Mouse (Mus musculus) gastrocnemius, postnatal 4 days (tissue): ENCODE measurements around the gene Ccdc185. TPM values are rescaled to one million over a fixed set of nuclear protein-coding genes. Genes with fewer than 3 reads are reported as not detected.
A peak's percentile ranks its signal among the peaks of the same experiment; 100 is the strongest.

ENCODE experiments used
- DNase-seq, 2 experiments: peaks; one replicate each; pipeline ENCODE4 v3.0.0; 2021 to 2022; ENCODE audit warnings: low spot score in 2 of 2, mixed read lengths in 2 of 2
- long read RNA-seq, 2 experiments: library from polyadenylated mRNA; stranded (forward); transcript quantifications; one replicate each; pipeline ENCODE4 v2.0.0; 2021
- total RNA-seq, 2 experiments: library from RNA; stranded (reverse); gene quantifications; 2 replicates each; pipeline ENCODE4 v1.2.3; 2021

Gene Ccdc185
- total RNA-seq: not detected
- long read RNA-seq, experiment 1: 0 reads
- long read RNA-seq, experiment 2: 0 reads

DNA sequence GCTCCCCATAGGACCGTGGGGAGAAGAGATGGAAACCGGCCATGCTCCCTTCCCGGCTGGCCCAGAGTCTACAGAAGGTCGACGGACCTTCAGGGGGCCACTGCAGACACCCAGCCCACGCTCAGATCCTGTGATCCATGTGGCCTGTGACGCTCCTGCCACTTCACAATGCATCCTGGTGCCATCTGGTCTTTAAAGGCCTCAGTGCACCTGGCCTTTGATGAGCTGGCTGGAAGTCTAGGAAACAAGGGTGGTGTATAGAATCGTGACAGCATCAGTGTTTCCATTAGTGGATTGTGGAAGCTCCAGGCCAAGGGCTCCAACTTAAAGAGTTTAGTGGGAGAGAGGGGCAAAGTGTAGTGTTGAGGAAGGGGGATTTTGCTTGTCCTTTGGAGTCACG lies at the start of gene Ccdc185:
Gene Ccdc185, minus strand, starts transcription at position 101 of the 400 bp plus-strand sequence.
- no peak for DNase-seq

- no peak for DNase-seq
These were observed 48.1 kb upstream of the Ccdc185 start for GRCm38 (mm10) chr1:182797048-182797447.

GRCm38 (mm10) chr1:182794628-182795027 lies 45.6 kb upstream of the Ccdc185 start:
- no peak for DNase-seq

- no peak for DNase-seq
These were observed 45.2 kb upstream of the Ccdc185 start for GRCm38 (mm10) chr1:182794221-182794620.

- peak; percentile 52 to 73 for DNase-seq
These were observed 43.6 kb upstream of the Ccdc185 start for GRCm38 (mm10) chr1:182792521-182793071.

GRCm38 (mm10) chr1:182788896-182789295 lies 39.9 kb upstream of the Ccdc185 start:
- no peak for DNase-seq

DNA sequence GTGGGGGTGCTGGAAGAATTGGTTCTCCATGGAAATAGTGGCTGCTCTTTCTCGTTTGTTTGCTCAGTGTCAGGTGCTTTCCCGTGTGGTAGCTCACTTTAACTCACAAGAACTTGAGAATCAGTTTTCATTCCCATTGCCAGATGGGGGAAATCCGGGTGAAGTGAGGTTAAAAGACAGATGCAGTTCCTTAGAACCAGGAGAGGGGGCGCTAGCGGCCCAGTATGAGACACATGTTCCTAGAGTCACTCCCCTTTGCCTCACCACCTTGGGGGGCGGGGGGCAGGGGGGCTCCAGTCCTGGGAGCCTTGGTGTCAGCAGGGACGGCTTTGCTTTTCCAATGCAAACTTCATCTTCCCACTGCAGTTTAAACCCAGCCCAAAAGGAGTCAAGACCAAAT lies 38.0 kb upstream of the Ccdc185 start:
- no peak for DNase-seq

DNA sequence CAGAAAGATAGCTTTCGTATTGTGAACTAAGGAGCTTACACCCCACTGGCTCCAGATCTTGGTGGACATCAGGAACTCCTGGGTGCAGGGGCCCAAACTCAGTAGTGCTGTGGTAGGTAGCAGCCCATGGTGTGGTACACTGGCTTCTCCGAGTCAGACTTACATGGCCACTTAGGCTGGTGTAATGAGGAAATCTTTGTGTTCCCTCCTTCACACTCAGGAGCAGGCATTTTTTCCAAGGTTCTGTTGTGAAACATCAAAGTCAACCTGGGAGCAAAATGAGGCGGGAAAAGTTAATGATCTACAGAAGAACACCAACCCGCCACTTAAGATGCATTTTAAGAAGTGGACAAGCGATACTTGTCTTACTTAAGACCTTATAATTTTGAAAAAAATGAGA lies 36.5 kb upstream of the Ccdc185 start:
- no peak for DNase-seq

- no peak for DNase-seq
These were observed 35.8 kb upstream of the Ccdc185 start for GRCm38 (mm10) chr1:182784784-182785183.

DNA sequence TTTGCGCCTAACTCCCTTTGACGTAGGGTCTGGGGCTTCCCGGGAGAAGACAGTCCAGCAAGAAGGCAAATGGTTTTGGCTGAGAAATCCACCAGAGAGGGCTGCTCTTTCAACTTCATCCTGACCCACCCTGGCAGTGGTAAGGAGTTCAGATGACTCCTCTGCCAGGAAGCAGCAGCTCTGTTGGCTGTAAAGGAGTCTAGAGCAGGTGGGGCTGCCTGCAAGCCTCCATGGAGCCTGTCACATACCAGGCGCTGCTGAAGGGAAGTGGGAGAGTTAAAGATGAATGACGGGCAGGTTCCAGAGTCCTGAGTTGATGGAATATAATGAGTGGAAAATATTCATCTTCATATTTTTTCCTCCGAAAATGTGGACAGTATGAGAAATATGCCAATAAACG lies 34.8 kb upstream of the Ccdc185 start:
- DNase-seq: no peak

GRCm38 (mm10) chr1:182779024-182779520 lies 30.1 kb upstream of the Ccdc185 start:
- DNase-seq: no peak

- DNase-seq: no peak
These were observed 29.2 kb upstream of the Ccdc185 start for GRCm38 (mm10) chr1:182778225-182778624.

DNA sequence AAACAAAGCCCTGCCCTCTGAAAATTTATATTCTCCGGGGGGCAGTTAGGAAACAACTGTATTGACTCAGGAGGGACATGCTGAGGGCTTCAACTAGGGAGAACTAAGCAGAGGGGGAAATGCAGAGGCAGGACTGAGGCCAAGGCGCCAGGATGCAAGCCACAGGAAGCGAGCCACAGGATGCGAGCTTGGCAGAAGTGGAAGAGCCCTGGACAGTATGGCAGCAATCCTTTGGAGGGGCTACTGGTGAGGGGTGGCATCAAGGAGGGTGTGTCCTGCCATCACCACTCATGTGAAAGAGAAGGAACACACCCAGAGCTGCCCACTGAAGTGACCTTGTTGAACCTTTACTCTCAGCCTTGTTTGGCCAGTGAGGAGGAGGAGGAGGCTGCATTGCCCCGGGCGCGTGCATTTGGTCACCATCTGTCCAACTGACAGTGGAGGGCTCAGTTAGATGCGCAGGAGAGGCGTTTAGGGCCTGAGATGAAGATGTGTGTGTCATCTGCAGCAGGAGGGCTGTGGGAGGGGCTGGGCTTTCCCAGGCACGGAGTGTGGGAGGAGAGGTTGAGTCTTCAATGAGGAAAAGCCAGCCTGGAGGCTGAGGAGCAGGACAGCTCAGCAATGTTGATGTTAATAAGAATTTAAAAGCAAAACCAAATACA lies 27.9 kb upstream of the Ccdc185 start:
- no peak for DNase-seq

DNA sequence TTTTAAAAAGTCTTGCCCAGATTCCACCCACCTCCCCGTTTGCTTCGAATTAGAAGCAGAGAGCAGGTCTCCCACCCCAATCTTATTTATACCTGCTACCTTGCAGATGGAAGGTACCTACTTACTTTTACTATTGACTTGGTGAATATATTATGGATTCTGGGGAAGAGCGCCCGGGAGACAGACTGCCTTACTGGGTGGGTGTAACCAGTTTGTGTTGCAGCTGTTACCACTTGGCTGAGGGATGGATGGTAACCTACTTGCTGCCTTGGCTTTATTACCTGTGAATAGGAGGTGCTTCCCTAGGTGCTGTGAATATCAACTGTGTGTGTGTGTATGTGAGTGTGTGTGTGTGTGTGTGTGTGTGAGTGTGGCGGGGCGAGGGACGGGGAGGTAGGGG lies 26.6 kb upstream of the Ccdc185 start:
- DNase-seq: no peak

GRCm38 (mm10) chr1:182764541-182765281 lies 15.7 kb upstream of the Ccdc185 start:
- DNase-seq: peak in 1 of 2 experiments; percentile 14

GRCm38 (mm10) chr1:182763716-182764461 lies 14.9 kb upstream of the Ccdc185 start, which contains the start of gene Susd4:
Gene Susd4 (plus strand): TSS chr1:182763860.
- DNase-seq: peak in 1 of 2 experiments; percentile 25

DNA sequence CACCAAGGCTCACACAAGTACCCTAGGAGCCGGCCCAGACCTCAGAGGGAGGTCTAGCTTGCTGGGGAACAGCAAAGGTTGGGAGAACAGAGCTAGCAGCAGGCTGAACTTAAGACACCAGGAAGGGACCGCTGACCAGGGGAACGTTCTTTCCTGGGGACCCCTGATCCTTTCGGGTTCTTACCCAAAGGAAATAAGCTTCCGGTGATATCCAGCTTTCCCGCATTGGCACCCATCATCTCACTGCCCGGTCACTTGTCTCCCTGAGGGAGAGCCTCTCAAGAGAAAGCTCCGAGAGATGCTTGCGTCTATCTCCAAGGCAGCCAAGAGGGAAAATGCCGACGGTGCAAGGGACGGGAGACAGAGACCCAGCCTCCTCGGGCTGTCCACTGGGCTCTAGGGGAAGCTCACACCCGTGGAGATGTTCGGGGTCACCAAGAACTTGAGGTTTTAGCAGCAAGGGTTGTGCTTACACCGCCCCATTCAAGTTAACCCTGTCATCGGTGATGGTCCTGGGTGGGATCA lies 14.3 kb upstream of the Ccdc185 start:
- DNase-seq: no peak

DNA sequence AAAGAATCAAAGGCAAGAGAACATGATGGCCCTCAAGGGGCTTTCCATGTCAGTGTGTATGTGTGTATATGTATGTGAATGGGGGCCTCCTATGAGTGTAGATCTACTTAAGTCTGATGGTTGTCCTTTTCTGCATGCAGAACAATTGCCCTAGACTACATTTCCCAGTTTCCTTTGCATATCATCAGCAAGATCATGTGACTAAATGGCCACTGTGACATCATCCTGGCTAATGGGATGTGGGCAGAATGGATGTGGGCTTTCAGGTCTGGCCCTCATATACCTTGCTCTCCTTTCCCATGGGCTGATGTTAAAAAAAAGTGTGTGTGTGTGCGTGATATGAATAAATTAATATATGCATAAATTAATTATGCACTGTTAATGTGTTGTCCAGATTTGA lies 9.8 kb upstream of the Ccdc185 start:
- DNase-seq: no peak

DNA sequence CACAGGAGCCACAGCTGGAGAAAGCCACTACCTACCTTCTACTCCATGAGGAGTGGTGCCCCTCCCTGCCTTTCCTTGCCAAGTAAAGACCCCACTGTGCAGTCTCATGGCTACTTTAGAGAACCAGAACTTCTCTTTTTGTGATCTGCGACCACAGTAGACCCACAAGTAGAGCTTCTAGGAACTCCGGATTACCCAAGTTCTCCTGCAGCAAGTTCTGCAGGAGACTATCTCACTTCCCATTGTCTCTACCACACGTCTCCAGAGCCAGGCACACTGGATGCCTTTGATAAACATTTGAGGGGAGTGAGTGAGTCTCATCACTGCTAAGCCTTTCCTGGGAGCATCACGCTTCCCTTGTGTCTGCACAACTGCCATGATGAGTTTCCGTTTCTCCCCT lies 5.9 kb upstream of the Ccdc185 start:
- DNase-seq: no peak

DNA sequence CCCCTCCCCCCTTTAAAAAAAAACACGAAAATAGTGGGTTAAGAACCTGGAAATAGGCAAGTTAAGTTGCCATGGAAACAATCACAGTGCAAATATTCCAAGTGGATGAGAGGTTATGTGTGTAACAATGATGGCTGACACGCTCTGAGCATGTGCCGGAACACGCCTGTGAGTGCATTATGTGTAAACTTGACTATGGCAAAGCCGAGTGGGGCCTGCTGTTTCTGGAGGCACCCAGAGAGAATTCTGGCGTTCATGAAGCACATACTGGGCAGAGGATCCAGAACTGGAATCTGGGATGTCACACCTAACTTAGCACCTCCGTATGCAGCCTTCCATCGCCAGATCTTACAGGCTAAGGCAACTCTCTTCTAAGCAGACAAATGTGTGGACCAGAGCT lies 4.7 kb upstream of the Ccdc185 start:
- DNase-seq: no peak

DNA sequence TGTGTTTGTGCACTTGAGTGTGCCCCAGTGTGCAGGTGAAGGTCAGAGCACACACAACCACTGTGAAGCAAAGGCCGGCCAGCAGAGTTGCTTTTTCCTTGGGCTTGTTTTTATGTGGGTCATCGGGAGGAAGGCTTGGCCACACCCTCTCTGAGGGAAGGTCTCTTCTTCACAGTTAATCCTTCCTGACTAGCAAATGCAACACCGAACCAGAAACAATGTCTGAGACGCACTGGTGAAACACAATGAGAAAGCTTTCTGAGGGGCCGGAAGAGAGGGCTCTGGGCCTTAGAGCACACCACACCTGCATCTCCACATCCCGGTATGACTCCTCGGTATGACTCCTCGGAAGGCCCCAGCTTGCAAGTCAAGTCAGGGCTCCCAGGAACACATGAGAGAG lies 2.3 kb upstream of the Ccdc185 start:
- no peak for DNase-seq
